Mouse (Mus musculus): ENCODE measurements around the gene Zkscan17.

The Zkscan17 gene

GRCm38 (mm10) chr11:59456891-59457290 is 69.7 kb downstream of the Zkscan17 start:
- no peak for DNase-seq (ENCODE audit: low read depth, low spot score)

- no peak for DNase-seq (ENCODE audit: low read depth, low spot score)
Measured at GRCm38 (mm10) chr11:59456346-59456745, 70.2 kb downstream of the Zkscan17 start.

- no peak for DNase-seq (ENCODE audit: low read depth, low spot score)
Measured at GRCm38 (mm10) chr11:59451086-59451485, 75.5 kb downstream of the Zkscan17 start, which contains the start of gene Snap47. TSS of gene Snap47 (minus strand) at chr11:59451186.

DNA sequence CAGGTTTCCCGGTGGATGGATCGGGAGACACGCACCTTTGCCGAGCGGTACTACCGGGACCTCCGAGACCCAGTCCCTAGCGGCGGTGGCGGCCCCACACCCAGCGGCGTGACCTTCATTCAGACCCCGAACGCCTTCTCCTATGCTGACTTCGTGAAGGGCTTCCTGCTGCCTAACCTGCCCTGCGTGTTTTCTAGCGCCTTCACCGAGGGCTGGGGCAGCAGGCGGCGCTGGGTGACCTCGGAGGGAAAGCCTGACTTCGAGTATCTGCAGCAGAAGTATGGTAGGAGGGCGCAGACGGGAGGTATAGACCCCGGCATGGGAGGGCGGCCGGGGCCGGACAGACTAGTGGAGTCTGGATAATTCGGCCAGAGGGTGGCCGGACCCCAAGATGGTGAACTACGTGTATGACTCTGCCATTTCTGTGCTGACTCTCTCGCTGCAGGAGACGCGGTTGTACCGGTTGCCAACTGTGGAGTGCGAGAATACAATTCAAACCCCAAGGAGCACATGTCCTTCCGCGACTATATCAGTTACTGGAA is 76.2 kb downstream of the Zkscan17 start:
- no peak for DNase-seq (ENCODE audit: low read depth, low spot score)

GRCm38 (mm10) chr11:59449741-59450229 is 76.8 kb downstream of the Zkscan17 start, which contains the start of gene Jmjd4:
TSS of gene Jmjd4 (plus strand) at chr11:59450045.
- DNase-seq (ENCODE audit: low read depth, low spot score) = peak; percentile 93

- no peak for DNase-seq (ENCODE audit: low read depth, low spot score)
Measured at GRCm38 (mm10) chr11:59443102-59443501, 83.4 kb downstream of the Zkscan17 start.

- no peak for DNase-seq (ENCODE audit: low read depth, low spot score)
Measured at GRCm38 (mm10) chr11:59437954-59438353, 88.6 kb downstream of the Zkscan17 start.

Data from mesoderm, embryonic 11.5 days (tissue).